Mouse (Mus musculus): ENCODE data around the gene Arpc4.

- TF ChIP-seq GATA1 (IDR thresholded peaks at IDR 0.05; ENCODE audit: low read length) (no peak), TAL1 (IDR thresholded peaks at IDR 0.05; ENCODE audit: low read length) (no peak)
Measured at GRCm38 (mm10) chr6:113346897-113347296, 31.0 kb upstream of the Arpc4 start.
